Mouse (Mus musculus): ENCODE measurements around the gene Serinc4.

Gene Serinc4

DNA sequence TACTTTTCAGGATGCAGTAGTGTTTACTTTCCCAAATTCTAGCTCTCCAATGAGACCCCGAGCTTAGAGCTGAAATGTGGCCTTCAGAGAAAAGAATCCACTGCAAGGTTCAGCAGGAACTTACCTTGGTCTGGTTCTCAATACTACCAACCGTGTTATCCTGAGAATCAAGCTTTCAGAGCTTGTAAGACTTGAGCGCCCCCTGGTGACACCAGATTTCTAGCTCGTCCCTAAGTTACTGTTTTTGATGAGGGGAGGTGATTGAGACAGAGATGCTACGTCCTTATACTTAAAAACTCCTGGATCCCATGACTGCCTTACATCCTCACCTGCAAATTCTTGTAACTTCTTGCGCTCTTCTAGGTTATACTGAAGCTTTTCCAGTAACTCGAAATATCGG lies 60.0 kb downstream of the Serinc4 start:
- DNase-seq (ENCODE audit: low spot score): peak; percentile 42

Data from yolk sac, embryonic 10.5 days (tissue).